Mouse (Mus musculus): ENCODE measurements at regions not wholly inside any gene's neighbourhood (a gene's known extent, or its start where the extent isn't known, plus 50 kb on each side); places are given as distances from the start of the nearest gene placed in this dataset.
"Not testable (repeated sequence)": the region's sequence is repeated elsewhere in the genome, so short reads cannot be mapped to it uniquely, and the experiment has no call there.

GRCm38 (mm10) chr2:149283274-149283673 is 121.6 kb upstream of the Cst10 start:
- DNase-seq = no peak

GRCm38 (mm10) chr2:149284199-149284598 is 120.7 kb upstream of the Cst10 start:
- DNase-seq = no peak

GRCm38 (mm10) chr2:149296936-149297335 is 107.9 kb upstream of the Cst10 start:
- DNase-seq = not testable (repeated sequence)

- no peak for DNase-seq
Measured at GRCm38 (mm10) chr2:149305553-149305952, 99.3 kb upstream of the Cst10 start.

GRCm38 (mm10) chr2:149350239-149350811 is 54.5 kb upstream of the Cst10 start:
- peak; percentile 17 for DNase-seq

All from right cerebral cortex, postnatal 4 days (tissue).